Mouse (Mus musculus) heart, embryonic 10.5 days (tissue): ENCODE data around the gene Tcte1. TPM values are rescaled to one million over a fixed set of nuclear protein-coding genes. Genes with fewer than 3 reads are reported as not detected.
A peak's percentile ranks its signal among the peaks of the same experiment; 100 is the strongest.

Source experiments
- DNase-seq: peaks from one replicate; pipeline ENCODE4 v3.0.0-alpha.2; 2017; ENCODE audit warnings: low spot score
- H3K27ac ChIP-seq: fragments of 300-500 bp; sonication (generic); 2 replicates; pipeline ENCODE4 v1.5.1; 2016; ENCODE audit warnings: mild to moderate bottlenecking
- H3K27me3 ChIP-seq: fragments of 300-500 bp; sonication (generic); 2 replicates; pipeline ENCODE4 v1.6.1; 2016; ENCODE audit warnings: mild to moderate bottlenecking; ENCODE audit not compliant: poor library complexity, insufficient read depth, severe bottlenecking
- H3K36me3 ChIP-seq: fragments of 300-500 bp; sonication (generic); 2 replicates; pipeline ENCODE4 v1.6.1; 2016; ENCODE audit warnings: mild to moderate bottlenecking, moderate library complexity
- H3K4me1 ChIP-seq: fragments of 300-500 bp; sonication (generic); 2 replicates; pipeline ENCODE4 v1.6.1; 2016; ENCODE audit warnings: mild to moderate bottlenecking
- H3K4me3 ChIP-seq: fragments of 300-500 bp; sonication (generic); 2 replicates; pipeline ENCODE4 v1.5.1; 2016; ENCODE audit warnings: mild to moderate bottlenecking, moderate library complexity
- H3K9me3 ChIP-seq: fragments of 300-500 bp; sonication (generic); 2 replicates; pipeline ENCODE4 v1.6.1; 2016; ENCODE audit warnings: mild to moderate bottlenecking, moderate library complexity
- WGBS: fragments of 180-500 bp; shearing (Covaris S2); methylation state at CpG from one replicate; pipeline ENCODE4 v1.1.7; 2016; 5-methylcytosine and 5-hydroxymethylcytosine counted together
- polyA plus RNA-seq: library from polyadenylated mRNA; unstranded; fragments of >200 nt; fragmentation: Nextera tagmentation; extraction: Ambion mirVana; gene quantifications from 2 replicates; pipeline ENCODE4 v1.2.1, GENCODE M21; 2016

Gene Tcte1
- polyA plus RNA-seq, 1 experiment from 2014 or later: 0.80 TPM

DNA sequence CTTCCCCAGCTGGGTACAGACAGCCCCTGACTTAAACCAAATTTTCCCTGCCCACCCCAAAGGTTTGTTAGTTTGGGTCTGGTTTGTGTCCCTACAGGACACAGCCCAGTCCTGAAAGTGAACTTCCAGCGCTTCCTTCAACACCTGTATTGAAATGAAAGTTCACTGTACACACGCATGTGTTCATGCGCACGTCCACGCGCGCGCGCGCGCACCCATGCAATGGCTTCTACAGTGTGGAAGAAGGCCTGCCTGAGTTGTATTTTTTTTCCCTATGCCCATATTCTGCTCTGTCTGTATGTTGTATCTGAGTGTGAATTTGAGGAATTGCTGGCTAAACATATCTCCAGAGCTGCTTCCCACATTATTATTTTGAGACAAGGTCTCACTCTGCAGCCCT, 41.9 kb downstream of the Tcte1 start:
- Histone ChIP-seq H3K36me3 (peaks cover 42% of the 10 kb centered on the region), H3K27ac (peak overlapping the region; percentile 93)

DNA sequence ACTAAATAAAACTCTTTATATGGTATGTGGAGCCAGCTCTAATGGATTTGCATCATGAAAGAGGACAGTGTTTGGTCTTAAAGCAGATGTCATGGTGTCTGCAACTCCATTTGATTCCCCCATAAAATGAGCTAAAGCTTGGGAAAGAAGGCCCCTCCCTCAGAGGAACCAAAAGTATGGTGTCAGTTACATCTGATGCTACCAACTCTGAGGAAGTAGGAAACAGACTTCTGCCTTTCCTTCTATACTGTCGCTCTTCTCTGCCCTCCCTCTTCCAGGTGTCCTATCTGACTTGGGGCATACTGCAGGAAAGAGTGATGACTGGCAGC, 42.8 kb downstream of the Tcte1 start:
- Histone ChIP-seq H3K27ac (no peak overlapping the region), H3K4me3 (no peak overlapping the region), H3K4me1 (peaks cover 44% of the 10 kb centered on the region), H3K36me3 (peaks cover 51% of the 10 kb centered on the region), H3K27me3 (no peaks in the 10 kb centered on the region), H3K9me3 (no peaks in the 10 kb centered on the region)
- WGBS: 80% methylated on average over 1 of the region's 1 CpGs
- no peak for DNase-seq

More for the DNA sequence above, 41.9 kb downstream of the Tcte1 start:
- H3K4me3 ChIP-seq: peak overlapping the region; percentile 90
- H3K9me3 ChIP-seq: no peaks in the 10 kb centered on the region
- H3K27me3 ChIP-seq: 0 out of 2 replicates have a peak, but pooled peaks cover 5% of the 10 kb centered on the region
- WGBS: 94% methylated on average over 11 of the region's 11 CpGs
- peaks cover 39% of the 10 kb centered on the region for H3K4me1 ChIP-seq
- no peak for DNase-seq

DNA sequence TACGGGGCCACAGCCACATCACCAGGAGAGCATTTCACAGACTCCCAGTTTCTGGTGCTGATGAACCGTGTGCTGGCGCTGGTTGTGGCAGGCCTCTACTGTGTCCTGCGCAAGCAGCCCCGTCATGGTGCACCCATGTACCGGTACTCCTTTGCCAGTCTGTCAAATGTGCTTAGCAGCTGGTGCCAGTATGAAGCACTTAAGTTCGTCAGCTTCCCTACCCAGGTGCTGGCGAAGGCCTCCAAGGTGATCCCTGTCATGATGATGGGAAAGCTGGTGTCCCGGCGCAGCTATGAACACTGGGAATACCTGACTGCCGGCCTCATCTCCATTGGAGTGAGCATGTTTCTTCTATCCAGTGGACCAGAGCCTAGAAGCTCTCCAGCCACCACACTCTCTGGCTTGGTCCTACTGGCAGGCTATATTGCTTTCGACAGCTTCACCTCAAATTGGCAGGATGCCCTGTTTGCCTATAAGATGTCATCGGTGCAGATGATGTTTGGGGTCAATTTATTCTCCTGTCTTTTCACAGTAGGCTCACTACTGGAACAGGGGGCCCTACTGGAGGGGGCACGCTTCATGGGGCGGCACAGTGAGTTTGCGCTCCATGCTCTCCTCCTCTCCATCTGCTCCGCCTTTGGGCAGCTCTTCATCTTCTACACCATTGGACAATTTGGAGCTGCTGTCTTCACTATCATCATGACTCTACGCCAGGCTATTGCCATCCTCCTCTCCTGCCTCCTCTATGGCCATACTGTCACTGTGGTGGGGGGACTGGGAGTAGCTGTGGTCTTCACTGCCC, 43.3 kb downstream of the Tcte1 start:
- no peaks in the 10 kb centered on the region for H3K27me3 ChIP-seq
- DNase-seq: no peak
- H3K9me3 ChIP-seq: no peaks in the 10 kb centered on the region
- peaks cover 44% of the 10 kb centered on the region for H3K4me1 ChIP-seq
- peaks cover 57% of the 10 kb centered on the region for H3K36me3 ChIP-seq
- peak overlapping the region; percentile 15; the same call in 1 of the 2 replicates for H3K4me3 ChIP-seq
- H3K27ac ChIP-seq: peak overlapping the region; percentile 29; the same call in 1 of the 2 replicates
- WGBS: 73% methylated on average over 18 of the region's 18 CpGs

DNA sequence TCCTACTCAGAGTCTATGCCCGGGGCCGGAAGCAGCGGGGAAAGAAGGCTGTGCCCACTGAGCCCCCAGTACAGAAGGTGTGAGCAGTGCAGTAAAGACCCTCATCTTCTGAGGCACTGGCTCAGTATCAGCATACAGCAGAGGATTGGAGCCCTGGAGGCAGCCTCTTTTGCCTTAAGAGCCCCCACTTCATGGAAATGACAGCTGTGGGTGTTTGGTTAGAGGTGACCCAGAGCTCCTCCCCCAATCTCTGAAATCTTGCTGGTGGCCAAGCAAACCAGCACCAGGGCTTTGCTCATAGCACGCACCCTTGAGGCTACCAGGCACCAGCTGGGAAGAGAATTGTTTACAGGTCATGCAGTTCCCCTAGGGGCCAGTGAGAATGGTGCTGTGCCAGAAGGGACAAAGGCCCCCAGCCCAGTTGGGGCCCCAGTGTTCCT, 43.9 kb downstream of the Tcte1 start:
- H3K9me3 ChIP-seq: no peaks in the 10 kb centered on the region
- H3K36me3 ChIP-seq: peaks cover 59% of the 10 kb centered on the region
- peak overlapping the region; percentile 29; the same call in 1 of the 2 replicates for H3K27ac ChIP-seq
- H3K4me1 ChIP-seq: peaks cover 44% of the 10 kb centered on the region
- 32% methylated on average over 4 of the region's 4 CpGs for WGBS
- H3K27me3 ChIP-seq: no peaks in the 10 kb centered on the region
- H3K4me3 ChIP-seq: peak overlapping the region; percentile 15; the same call in 1 of the 2 replicates
- no peak for DNase-seq

DNA sequence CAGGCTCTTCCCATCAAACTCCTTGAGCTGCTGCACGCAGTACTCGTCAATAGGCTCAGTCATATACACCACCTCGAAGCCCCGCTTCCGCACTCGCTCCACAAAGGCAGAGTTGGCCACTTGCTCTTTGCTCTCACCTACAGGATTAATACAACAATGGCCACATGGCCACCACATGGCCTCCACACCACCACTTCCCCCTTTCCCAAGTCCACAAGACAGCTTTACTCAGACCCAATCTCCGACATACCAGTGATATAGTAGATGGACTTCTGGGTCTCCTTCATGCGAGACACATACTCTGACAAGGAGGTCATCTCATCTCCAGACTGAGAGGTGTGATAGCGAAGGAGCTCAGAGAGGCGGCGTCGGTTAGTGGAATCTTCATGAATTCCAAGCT, 45.8 kb downstream of the Tcte1 start:
- Histone ChIP-seq H3K4me3 (no peak overlapping the region), H3K27ac (no peak overlapping the region), H3K27me3 (no peaks in the 10 kb centered on the region), H3K4me1 (peaks cover 44% of the 10 kb centered on the region), H3K36me3 (peaks cover 59% of the 10 kb centered on the region), H3K9me3 (no peaks in the 10 kb centered on the region)
- WGBS: 88% methylated on average over 12 of the region's 12 CpGs
- DNase-seq: no peak

DNA sequence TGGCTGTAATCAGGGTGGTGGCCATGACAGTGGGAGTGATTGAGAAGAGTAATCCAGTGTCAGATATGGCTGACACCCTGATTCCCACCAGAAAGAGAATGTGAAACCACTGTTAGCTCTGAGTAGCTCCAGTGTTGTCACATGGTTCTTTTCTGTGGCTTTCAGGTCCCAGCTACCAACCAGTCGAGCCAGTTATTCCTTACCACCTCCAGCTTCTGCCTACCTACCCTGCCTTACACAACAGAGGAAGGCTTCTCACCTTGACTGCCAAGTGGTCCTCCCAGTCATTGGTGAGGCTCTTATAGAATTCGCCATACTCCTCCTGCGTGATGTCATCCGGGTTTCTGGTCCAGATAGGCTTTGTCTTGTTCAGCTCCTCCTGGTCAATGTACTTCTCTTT, 46.8 kb downstream of the Tcte1 start:
- Histone ChIP-seq H3K9me3 (no peaks in the 10 kb centered on the region), H3K4me3 (no peak overlapping the region; the same call in 1 of the 2 replicates), H3K4me1 (peaks cover 46% of the 10 kb centered on the region), H3K27ac (no peak overlapping the region), H3K27me3 (no peaks in the 10 kb centered on the region), H3K36me3 (peaks cover 59% of the 10 kb centered on the region)
- WGBS: 83% methylated on average over 4 of the region's 4 CpGs
- DNase-seq: no peak

DNA sequence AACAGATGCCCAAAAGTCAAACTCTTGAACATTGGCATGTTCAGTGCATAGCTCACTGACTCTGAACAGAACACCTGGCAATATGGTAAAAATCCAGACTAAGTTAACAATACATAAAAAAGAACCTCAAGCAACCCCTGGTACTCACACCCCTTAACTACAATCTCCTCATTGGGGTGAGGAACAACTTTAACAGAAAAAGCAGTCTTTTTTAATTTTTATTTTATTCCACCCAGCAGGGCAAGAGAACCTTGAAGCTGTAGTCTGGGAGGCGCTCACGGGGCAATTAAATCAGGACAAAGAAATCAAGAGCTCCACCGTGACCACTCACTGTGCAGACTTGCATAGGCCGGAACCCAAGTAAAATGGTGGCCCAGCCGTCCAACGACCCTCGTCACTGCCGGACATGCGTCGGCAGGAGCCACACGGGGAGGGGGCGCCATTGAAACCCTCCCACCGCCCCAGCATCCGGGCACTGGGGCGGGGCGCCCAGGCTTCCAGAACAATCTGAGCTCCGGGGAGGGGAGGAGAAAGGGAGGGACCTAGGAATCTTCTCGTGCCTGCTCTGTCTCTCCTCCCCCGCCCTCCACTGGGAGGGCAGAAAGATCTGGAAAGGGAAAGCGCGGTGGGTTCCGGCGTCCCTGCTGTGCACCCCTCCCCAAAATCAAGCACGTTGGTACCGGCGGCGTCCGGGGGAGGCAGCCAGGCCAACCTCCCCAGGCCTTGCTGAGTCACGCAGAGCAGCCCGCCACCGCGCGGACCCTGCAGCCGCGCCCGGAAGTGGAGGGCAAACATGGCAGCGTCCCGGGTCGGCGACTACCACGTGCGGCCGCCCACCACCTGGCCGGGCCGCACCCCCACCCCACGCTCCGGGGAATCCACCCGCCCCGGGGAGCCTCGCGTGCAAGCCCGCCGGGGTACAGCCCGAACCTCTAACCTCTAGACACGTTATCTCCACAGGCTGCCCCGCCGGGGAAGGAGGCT, 49.2 kb downstream of the Tcte1 start:
- Histone ChIP-seq H3K27ac (peak overlapping the region; percentile 98), H3K9me3 (no peaks in the 10 kb centered on the region), H3K27me3 (no peaks in the 10 kb centered on the region), H3K4me3 (peak overlapping the region; percentile 91), H3K4me1 (peaks cover 31% of the 10 kb centered on the region), H3K36me3 (peaks cover 44% of the 10 kb centered on the region)
- under 1% methylated on average over 56 of the region's 57 CpGs for WGBS
- DNase-seq: peak; percentile 94

DNA sequence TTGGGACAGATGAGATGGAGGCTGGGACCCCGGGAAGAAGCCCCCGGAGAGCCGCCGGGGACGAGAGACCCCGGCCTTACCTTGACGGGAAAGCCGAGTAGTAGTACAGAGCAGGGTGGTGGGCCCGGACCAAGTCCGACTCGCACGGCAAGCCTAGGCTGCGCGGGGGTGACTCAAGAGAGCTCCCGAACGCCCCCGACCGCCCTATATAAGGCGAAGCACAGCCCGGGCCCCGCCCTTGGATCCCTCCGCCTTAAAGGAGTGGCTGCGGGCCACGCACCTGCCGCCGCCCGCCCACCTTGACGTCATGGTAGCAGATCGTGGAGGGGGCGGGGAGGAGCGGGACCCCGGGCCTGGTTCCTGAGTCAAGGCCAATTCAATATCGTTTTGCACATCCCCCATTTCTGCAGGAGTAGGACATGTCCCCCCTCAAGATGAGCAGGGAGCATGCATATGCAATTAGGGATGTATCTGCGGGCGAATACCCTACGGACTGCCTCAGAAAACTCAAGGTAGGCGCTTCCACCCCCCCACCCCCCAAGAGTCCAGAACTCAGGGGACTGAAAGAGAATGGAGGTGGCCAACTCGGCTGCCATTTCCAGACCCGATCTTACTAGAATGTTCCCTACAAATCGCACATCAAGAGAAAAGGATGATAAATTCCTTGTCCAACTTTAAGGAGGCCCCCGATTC, 50.0 kb downstream of the Tcte1 start, which contains the start of gene Hsp90ab1:
Hsp90ab1 (minus strand) TSS at position 185 of the 693 bp plus-strand sequence.
- peaks cover 27% of the 10 kb centered on the region for H3K4me1 ChIP-seq
- under 1% methylated on average over 41 of the region's 41 CpGs for WGBS
- peak; percentile 98 for DNase-seq

DNA sequence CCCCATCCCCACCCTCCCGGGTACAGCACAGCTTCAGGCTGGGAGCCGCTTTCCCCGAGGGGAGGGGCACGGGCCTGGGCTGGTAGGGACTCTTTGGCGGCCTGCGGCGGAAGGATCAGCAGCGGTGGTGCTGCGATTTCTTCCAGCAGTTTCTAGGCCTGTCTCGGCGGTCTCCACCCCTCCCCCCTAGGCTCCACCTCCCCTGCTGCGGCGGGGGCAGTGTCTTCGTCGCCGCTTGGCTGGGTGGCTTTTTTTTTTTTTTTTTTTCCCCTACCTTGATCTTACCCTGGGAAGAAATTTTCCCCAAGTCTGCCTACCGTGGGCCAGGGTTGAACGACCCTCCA, 50.5 kb downstream of the Tcte1 start:
- under 1% methylated on average over 18 of the region's 18 CpGs for WGBS
- H3K4me1 ChIP-seq: peaks cover 29% of the 10 kb centered on the region
- peak overlapping the region; percentile 91 for H3K4me3 ChIP-seq
- H3K36me3 ChIP-seq: peaks cover 30% of the 10 kb centered on the region
- H3K27me3 ChIP-seq: no peaks in the 10 kb centered on the region
- peak; percentile 98 for DNase-seq
- peak overlapping the region; percentile 98 for H3K27ac ChIP-seq
- H3K9me3 ChIP-seq: no peaks in the 10 kb centered on the region

More for the DNA sequence above, 50.0 kb downstream of the Tcte1 start, which contains the start of gene Hsp90ab1:
- H3K4me3 ChIP-seq: peak within 1 kb of the TSS; percentile 91
- H3K27ac ChIP-seq: peak within 1 kb of the TSS; percentile 98
- H3K27me3 ChIP-seq: no peaks in the 10 kb centered on the region
- H3K9me3 ChIP-seq: no peaks in the 10 kb centered on the region
- H3K36me3 ChIP-seq: peaks cover 35% of the 10 kb centered on the region

DNA sequence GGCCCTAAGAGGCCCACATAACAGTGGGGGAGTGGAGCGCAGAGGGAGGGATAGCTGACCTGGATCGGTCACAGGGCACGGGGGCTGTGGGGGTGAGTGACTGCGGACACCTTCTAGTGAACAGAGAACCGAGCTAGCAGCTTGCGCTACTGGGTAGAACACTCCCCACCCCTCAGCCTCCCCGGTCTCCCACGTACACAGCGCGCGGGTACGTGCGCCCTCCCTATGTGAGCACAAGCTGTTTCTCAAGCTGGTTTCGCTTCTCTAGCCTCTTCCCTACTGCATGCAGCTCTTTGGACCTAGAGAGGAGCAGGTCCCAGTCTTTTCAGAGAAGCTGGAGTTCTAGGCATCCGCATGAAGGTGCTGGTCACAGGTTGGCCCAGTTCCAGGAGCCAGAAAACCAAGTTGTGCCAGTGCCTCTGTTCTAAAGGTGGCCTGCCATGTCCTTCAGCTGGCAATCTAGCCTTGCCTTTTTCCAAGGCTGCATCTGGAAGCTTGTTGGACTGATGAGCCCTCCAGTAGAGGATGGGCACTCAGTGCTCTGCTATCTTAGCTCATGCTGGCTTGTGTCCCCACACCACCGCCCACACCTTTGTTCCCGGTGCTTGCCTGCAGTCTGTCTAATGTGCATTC, 51.0 kb downstream of the Tcte1 start:
- no peaks in the 10 kb centered on the region for H3K9me3 ChIP-seq
- peak overlapping the region; percentile 98 for H3K27ac ChIP-seq
- H3K4me3 ChIP-seq: peak overlapping the region; percentile 91
- no peaks in the 10 kb centered on the region for H3K27me3 ChIP-seq
- peaks cover 25% of the 10 kb centered on the region for H3K4me1 ChIP-seq
- H3K36me3 ChIP-seq: peaks cover 25% of the 10 kb centered on the region
- DNase-seq: peak; percentile 89
- 2% methylated on average over 17 of the region's 17 CpGs for WGBS

DNA sequence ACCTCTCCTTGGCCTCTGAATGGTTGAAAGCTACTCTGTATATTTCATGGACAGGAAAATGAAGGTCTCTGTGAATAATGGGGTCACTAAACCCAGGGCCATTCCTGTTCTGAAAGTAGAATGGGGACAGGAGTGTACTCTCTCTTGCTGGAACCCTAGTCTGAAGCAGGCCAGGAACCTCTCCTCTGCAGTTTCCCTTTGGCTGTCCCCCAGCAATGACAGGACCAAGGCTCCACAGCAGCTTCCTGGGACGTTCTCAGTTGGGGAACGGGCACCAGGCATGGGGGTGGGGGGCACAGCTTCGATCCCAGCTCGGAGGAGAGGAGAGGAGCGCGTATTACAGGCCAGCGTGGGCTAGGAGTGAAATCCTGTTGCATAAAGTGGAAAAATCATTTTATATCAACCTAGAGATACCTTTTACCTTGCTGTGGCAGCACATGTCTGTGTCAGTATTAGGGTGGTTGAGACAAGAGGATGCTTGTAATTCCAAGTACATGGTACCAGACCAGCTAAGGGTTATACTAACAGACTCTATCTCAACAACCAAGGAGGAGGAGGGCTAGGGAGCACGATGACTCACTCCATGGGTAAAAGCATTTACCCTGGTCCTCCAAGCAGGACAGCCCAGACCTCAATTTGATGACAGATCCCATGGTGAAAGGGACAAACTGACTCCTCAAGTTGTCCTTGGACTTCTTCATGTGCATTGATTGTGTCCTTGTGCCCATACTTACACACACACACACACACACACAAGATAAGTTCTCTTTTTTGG, 52.1 kb downstream of the Tcte1 start:
- WGBS: 89% methylated on average over 8 of the region's 8 CpGs
- no peak overlapping the region for H3K4me3 ChIP-seq
- H3K27ac ChIP-seq: 0 out of 2 replicates have a peak overlapping the region, but pooled peaks have one; percentile 98

More for the DNA sequence above, 52.1 kb downstream of the Tcte1 start:
- H3K9me3 ChIP-seq: no peaks in the 10 kb centered on the region
- DNase-seq: no peak
- peaks cover 25% of the 10 kb centered on the region for H3K4me1 ChIP-seq
- peaks cover 15% of the 10 kb centered on the region for H3K36me3 ChIP-seq
- no peaks in the 10 kb centered on the region for H3K27me3 ChIP-seq
